Mouse (Mus musculus) ZHBTc4 (cell line): Measurements from ENCODE around the gene Ralgapa1.
"Not testable (repeated sequence)": the region's sequence is repeated elsewhere in the genome, so short reads cannot be mapped to it uniquely, and the experiment has no call there.

ENCODE experiments used
- DNase-seq: peaks from one replicate; pipeline ENCODE4 v3.0.0-alpha.2; 2011; ENCODE audit warnings: low read depth, low spot score

Gene Ralgapa1

GRCm38 (mm10) chr12:55800144-55800543, 20.8 kb downstream of the Ralgapa1 start:
- no peak for DNase-seq

- DNase-seq: no peak
These were observed 22.2 kb downstream of the Ralgapa1 start for GRCm38 (mm10) chr12:55798745-55799144.

GRCm38 (mm10) chr12:55797103-55797502, 23.9 kb downstream of the Ralgapa1 start:
- no peak for DNase-seq

- DNase-seq: not testable (repeated sequence)
These were observed 26.5 kb downstream of the Ralgapa1 start for GRCm38 (mm10) chr12:55794485-55794884.

- no peak for DNase-seq
These were observed 35.7 kb downstream of the Ralgapa1 start for GRCm38 (mm10) chr12:55785252-55785651.

GRCm38 (mm10) chr12:55782662-55783061, 38.3 kb downstream of the Ralgapa1 start:
- no peak for DNase-seq

- DNase-seq: peak; percentile 20
These were observed 42.7 kb downstream of the Ralgapa1 start for GRCm38 (mm10) chr12:55778301-55778700.

- no peak for DNase-seq
These were observed 43.6 kb downstream of the Ralgapa1 start for GRCm38 (mm10) chr12:55777356-55777755.

- DNase-seq: no peak
These were observed 46.7 kb downstream of the Ralgapa1 start for GRCm38 (mm10) chr12:55774316-55774715.

- DNase-seq: peak; percentile 48
These were observed 100.6 kb downstream of the Ralgapa1 start for GRCm38 (mm10) chr12:55720319-55720718.

GRCm38 (mm10) chr12:55705881-55706280, 115.1 kb downstream of the Ralgapa1 start:
- DNase-seq: no peak

GRCm38 (mm10) chr12:55666699-55667098, 154.3 kb downstream of the Ralgapa1 start:
- DNase-seq: no peak

GRCm38 (mm10) chr12:55663194-55663593, 157.8 kb downstream of the Ralgapa1 start:
- not testable (repeated sequence) for DNase-seq

- no peak for DNase-seq
These were observed 172.9 kb downstream of the Ralgapa1 start for GRCm38 (mm10) chr12:55648011-55648525.

GRCm38 (mm10) chr12:55626711-55627110, 194.3 kb downstream of the Ralgapa1 start:
- peak; percentile 72 for DNase-seq

- DNase-seq: no peak
These were observed 197.7 kb downstream of the Ralgapa1 start for GRCm38 (mm10) chr12:55623254-55623653.

GRCm38 (mm10) chr12:55622615-55623245, 198.2 kb downstream of the Ralgapa1 start:
- DNase-seq: no peak

GRCm38 (mm10) chr12:55620321-55620720, 200.6 kb downstream of the Ralgapa1 start:
- no peak for DNase-seq

- DNase-seq: no peak
These were observed 210.2 kb downstream of the Ralgapa1 start for GRCm38 (mm10) chr12:55610812-55611211.

- DNase-seq: no peak
These were observed 213.1 kb downstream of the Ralgapa1 start for GRCm38 (mm10) chr12:55607902-55608301.

- no peak for DNase-seq
These were observed 216.6 kb downstream of the Ralgapa1 start for GRCm38 (mm10) chr12:55604411-55604810.

GRCm38 (mm10) chr12:55600503-55600994, 220.4 kb downstream of the Ralgapa1 start:
- peak; percentile 30 for DNase-seq
